Mouse (Mus musculus) intestine, embryonic 15.5 days (tissue): ENCODE data around the gene Serpinb1c. TPM values are rescaled to one million over a fixed set of nuclear protein-coding genes. Genes with fewer than 3 reads are reported as not detected.
"Not testable (repeated sequence)": the region's sequence is repeated elsewhere in the genome, so short reads cannot be mapped to it uniquely, and the experiment has no call there.

Source experiments
- ATAC-seq: fragments of 200-750 bp; cut with Nextera tagmentation; 2 replicates; pipeline ENCODE4 v1.8.0; 2017; ENCODE audit warnings: moderate TSS enrichment, moderate library complexity
- H3K27ac ChIP-seq: fragments of 300-500 bp; sonication (generic); 2 replicates; pipeline ENCODE4 v1.5.1; 2015; ENCODE audit warnings: mild to moderate bottlenecking, inconsistent platforms
- H3K27me3 ChIP-seq: fragments of 300-500 bp; sonication (generic); replicated peaks from 2 replicates; pipeline ENCODE4 v1.6.1; 2015; ENCODE audit warnings: inconsistent platforms
- H3K36me3 ChIP-seq: fragments of 300-500 bp; sonication (generic); 2 replicates; pipeline ENCODE4 v1.6.1; 2015; ENCODE audit warnings: inconsistent platforms
- H3K4me1 ChIP-seq: fragments of 300-500 bp; sonication (generic); replicated peaks from 2 replicates; pipeline ENCODE4 v1.6.1; 2015; ENCODE audit warnings: inconsistent platforms
- H3K4me2 ChIP-seq: fragments of 300-500 bp; sonication (generic); replicated peaks from 2 replicates; pipeline ENCODE4 v1.6.1; 2015; ENCODE audit warnings: mild to moderate bottlenecking, inconsistent platforms
- H3K4me3 ChIP-seq: fragments of 300-500 bp; sonication (generic); replicated peaks from 2 replicates; pipeline ENCODE4 v1.5.1; 2015; ENCODE audit warnings: inconsistent platforms
- H3K9ac ChIP-seq: fragments of 300-500 bp; sonication (generic); 2 replicates; pipeline ENCODE4 v1.6.1; 2015; ENCODE audit warnings: inconsistent platforms
- H3K9me3 ChIP-seq: fragments of 300-500 bp; sonication (generic); 2 replicates; pipeline ENCODE4 v1.6.1; 2016; ENCODE audit warnings: inconsistent platforms
- WGBS: fragments of 180-500 bp; shearing (Covaris S2); methylation state at CpG from one replicate; pipeline ENCODE4 v1.1.7; 2015; 5-methylcytosine and 5-hydroxymethylcytosine counted together
- polyA plus RNA-seq: library from polyadenylated mRNA; unstranded; fragments of >200 nt; fragmentation: Nextera tagmentation; extraction: Ambion mirVana; gene quantifications from 2 replicates; pipeline ENCODE4 v1.2.1, GENCODE M21; 2015

Serpinb1c gene
- polyA plus RNA-seq, result not detected in 2 replicates

- Histone ChIP-seq H3K4me1 (0 out of 2 replicates have a peak, but pooled peaks cover 2% of the 10 kb centered on the region), H3K4me3 (no peak within 1 kb of the TSS), H3K9ac (no peak within 1 kb of the TSS), H3K27me3 (no peaks in the 10 kb centered on the region), H3K36me3 (no peaks in the 10 kb centered on the region), H3K4me2 (no peak within 1 kb of the TSS), H3K9me3 (no peaks in the 10 kb centered on the region), H3K27ac (no peak within 1 kb of the TSS)
- WGBS, result 82% methylated on average over 2 of the region's 2 CpGs
- no peak for ATAC-seq
Observed at GRCm38 (mm10) chr13:32898111-32898510, at the start of gene Serpinb1c. Serpinb1c (minus strand) TSS chr13:32898211.

DNA sequence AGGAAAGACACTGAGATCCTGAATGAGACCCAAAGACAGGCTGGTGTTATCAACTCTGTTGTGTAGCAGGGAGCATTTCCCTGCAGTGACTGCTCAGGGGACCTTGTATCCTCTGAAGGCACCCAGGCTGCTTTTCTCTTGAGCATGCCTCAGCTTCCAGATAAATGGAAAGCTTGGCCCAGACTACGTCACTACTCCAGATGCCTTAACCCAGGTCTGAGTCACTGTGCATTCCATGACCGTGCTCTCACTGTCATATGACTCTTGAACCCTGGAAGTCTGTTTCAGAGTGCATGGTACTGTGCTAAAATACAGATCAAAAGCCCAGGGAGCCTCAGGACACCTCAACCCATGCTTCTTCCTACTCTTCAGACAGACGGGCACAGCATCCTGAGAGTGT, 41.2 kb upstream of the Serpinb1c start:
- not testable (repeated sequence) for H3K27me3 ChIP-seq, H3K4me3 ChIP-seq, H3K4me1 ChIP-seq, H3K36me3 ChIP-seq, H3K9ac ChIP-seq, H3K27ac ChIP-seq, H3K9me3 ChIP-seq, H3K4me2 ChIP-seq
- WGBS, result 68% methylated on average over 3 of the region's 3 CpGs
- ATAC-seq, result peak; percentile 28; the same call in 1 of the 2 replicates

GRCm38 (mm10) chr13:32938275-32938674, 40.3 kb upstream of the Serpinb1c start:
- H3K27me3 ChIP-seq, H3K4me2 ChIP-seq, H3K4me3 ChIP-seq, H3K36me3 ChIP-seq, H3K9ac ChIP-seq, H3K4me1 ChIP-seq, H3K9me3 ChIP-seq, H3K27ac ChIP-seq: not testable (repeated sequence)
- peak; percentile 90 for ATAC-seq
- WGBS, result 64% methylated on average over 4 of the region's 4 CpGs

DNA sequence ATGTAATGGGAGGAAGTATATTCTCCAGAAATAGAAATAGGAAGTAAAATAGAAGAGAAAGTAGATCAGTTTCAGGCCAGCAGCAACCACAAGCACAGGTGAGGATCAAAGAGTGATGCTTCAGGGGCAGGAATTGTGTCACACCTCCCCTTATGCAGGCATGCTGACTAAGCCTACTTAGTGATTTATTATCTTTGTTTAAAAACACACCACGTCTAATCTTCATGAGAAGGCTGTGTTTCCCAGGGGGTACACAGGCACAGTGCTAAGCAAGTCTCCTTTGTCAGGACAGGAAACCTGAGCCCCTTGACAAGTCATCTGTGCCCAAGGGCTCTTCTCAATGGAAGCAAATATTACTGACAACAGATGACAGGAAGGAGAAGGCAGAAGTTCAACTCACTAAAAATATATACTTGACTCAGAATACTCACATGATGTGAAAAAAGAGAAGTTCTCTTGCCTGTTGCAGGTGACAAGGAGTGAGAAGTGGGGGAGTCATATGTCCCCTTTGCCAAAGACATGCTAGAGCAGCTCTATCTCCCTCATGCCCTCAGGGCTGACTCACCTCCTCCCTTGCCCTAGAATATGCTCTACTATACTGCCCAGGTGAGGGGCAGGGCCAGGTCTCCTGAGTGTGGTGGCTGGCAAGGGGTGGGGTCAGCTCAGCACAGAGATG, 36.8 kb upstream of the Serpinb1c start:
- no peak overlapping the region for H3K9ac ChIP-seq
- H3K9me3 ChIP-seq, result no peaks in the 10 kb centered on the region
- H3K27me3 ChIP-seq, result no peaks in the 10 kb centered on the region
- H3K4me2 ChIP-seq, result no peak overlapping the region
- H3K36me3 ChIP-seq, result no peaks in the 10 kb centered on the region
- no peak for ATAC-seq
- WGBS, result 10% methylated on average over 1 of the region's 1 CpGs
- H3K27ac ChIP-seq, result no peak overlapping the region
- H3K4me1 ChIP-seq, result no peaks in the 10 kb centered on the region
- no peak overlapping the region for H3K4me3 ChIP-seq

- no peaks in the 10 kb centered on the region for H3K36me3 ChIP-seq
- H3K4me2 ChIP-seq, result no peak overlapping the region
- no peaks in the 10 kb centered on the region for H3K4me1 ChIP-seq
- H3K9me3 ChIP-seq, result no peaks in the 10 kb centered on the region
- ATAC-seq, result no peak
- no peak overlapping the region for H3K4me3 ChIP-seq
- 62% methylated on average over 2 of the region's 2 CpGs for WGBS
- no peaks in the 10 kb centered on the region for H3K27me3 ChIP-seq
- no peak overlapping the region for H3K27ac ChIP-seq
- H3K9ac ChIP-seq, result no peak overlapping the region
Observed at GRCm38 (mm10) chr13:32929107-32929750, 31.2 kb upstream of the Serpinb1c start.

DNA sequence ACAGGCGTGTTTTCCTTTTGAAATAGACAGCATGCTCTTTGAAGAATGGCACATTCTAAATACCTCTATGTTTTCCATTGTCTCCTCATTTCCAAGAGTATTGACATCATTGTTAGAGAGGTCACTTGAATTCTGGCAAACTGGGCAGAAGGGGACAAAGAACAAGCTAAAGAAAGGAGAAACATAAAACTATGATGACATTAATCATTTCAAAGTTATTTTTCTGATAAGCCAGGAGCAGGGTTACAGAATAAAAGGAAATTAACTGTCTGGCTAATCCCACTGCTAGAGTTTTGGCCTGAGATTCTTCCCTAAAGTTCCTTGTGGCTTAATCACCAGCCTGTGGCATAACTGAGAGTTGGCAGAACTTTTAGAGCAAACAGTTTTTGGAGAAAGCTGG, 29.2 kb upstream of the Serpinb1c start:
- Histone ChIP-seq H3K4me1 (no peaks in the 10 kb centered on the region), H3K4me3 (no peak overlapping the region), H3K27me3 (no peaks in the 10 kb centered on the region), H3K36me3 (no peaks in the 10 kb centered on the region), H3K9ac (no peak overlapping the region), H3K27ac (no peak overlapping the region), H3K4me2 (no peak overlapping the region), H3K9me3 (no peaks in the 10 kb centered on the region)
- 83% methylated on average over 1 of the region's 1 CpGs for WGBS
- ATAC-seq, result no peak

DNA sequence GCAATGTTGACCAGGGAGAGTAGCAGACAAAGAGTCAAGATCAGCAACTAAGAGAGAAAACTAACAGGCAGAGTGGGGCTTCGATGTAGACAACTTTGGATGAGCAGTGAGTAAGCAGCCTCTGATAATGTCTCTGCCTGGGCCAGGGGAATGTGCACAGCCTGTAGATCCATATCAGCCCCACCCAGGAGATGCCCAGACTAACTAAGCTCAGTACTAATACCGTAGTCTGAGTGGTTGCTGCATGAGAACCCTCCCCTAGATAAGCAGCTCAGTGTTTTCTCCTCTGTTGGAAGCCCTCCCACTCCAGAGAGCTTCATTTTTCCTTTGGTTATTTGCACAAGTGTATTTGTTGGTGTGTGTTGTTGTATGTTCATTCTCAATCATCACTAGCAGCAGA, 28.6 kb upstream of the Serpinb1c start:
- ATAC-seq, result no peak
- Histone ChIP-seq H3K4me1 (no peaks in the 10 kb centered on the region), H3K36me3 (no peaks in the 10 kb centered on the region), H3K9me3 (no peaks in the 10 kb centered on the region), H3K4me3 (no peak overlapping the region), H3K9ac (no peak overlapping the region), H3K27me3 (no peaks in the 10 kb centered on the region), H3K4me2 (no peak overlapping the region), H3K27ac (no peak overlapping the region)
- WGBS, result 59% methylated on average over 2 of the region's 2 CpGs

- no peak overlapping the region for H3K4me3 ChIP-seq
- no peak overlapping the region for H3K4me2 ChIP-seq
- ATAC-seq, result peak; percentile 90
- H3K9ac ChIP-seq, result no peak overlapping the region
- no peaks in the 10 kb centered on the region for H3K4me1 ChIP-seq
- H3K27ac ChIP-seq, result 0 out of 2 replicates have a peak overlapping the region, but pooled peaks have one; percentile 22
- WGBS, result 28% methylated on average over 7 of the region's 7 CpGs
- H3K27me3 ChIP-seq, result no peaks in the 10 kb centered on the region
- no peaks in the 10 kb centered on the region for H3K36me3 ChIP-seq
- no peaks in the 10 kb centered on the region for H3K9me3 ChIP-seq
Observed at GRCm38 (mm10) chr13:32924578-32925360, 26.8 kb upstream of the Serpinb1c start.

- no peak for ATAC-seq
- Histone ChIP-seq H3K27ac (no peak overlapping the region), H3K4me3 (no peak overlapping the region)
Observed at GRCm38 (mm10) chr13:32922622-32923021, 24.6 kb upstream of the Serpinb1c start.

GRCm38 (mm10) chr13:32912770-32913380, 14.9 kb upstream of the Serpinb1c start:
- H3K4me3 ChIP-seq, result no peak overlapping the region
- H3K9ac ChIP-seq, result no peak overlapping the region
- H3K27me3 ChIP-seq, result no peaks in the 10 kb centered on the region
- ATAC-seq, result peak; percentile 77
- 0 out of 2 replicates have a peak, but pooled peaks cover 4% of the 10 kb centered on the region for H3K4me1 ChIP-seq
- no peaks in the 10 kb centered on the region for H3K9me3 ChIP-seq
- H3K36me3 ChIP-seq, result no peaks in the 10 kb centered on the region
- H3K27ac ChIP-seq, result no peak overlapping the region
- H3K4me2 ChIP-seq, result no peak overlapping the region

More at GRCm38 (mm10) chr13:32922622-32923021, 24.6 kb upstream of the Serpinb1c start:
- H3K36me3 ChIP-seq, result no peaks in the 10 kb centered on the region
- H3K9ac ChIP-seq, result no peak overlapping the region
- no peak overlapping the region for H3K4me2 ChIP-seq
- no peaks in the 10 kb centered on the region for H3K9me3 ChIP-seq
- no peaks in the 10 kb centered on the region for H3K4me1 ChIP-seq
- no peaks in the 10 kb centered on the region for H3K27me3 ChIP-seq

GRCm38 (mm10) chr13:32908182-32908581, 10.2 kb upstream of the Serpinb1c start:
- 0 out of 2 replicates have a peak, but pooled peaks cover 4% of the 10 kb centered on the region for H3K4me1 ChIP-seq
- H3K9ac ChIP-seq, result no peak overlapping the region
- no peaks in the 10 kb centered on the region for H3K27me3 ChIP-seq
- H3K4me3 ChIP-seq, result no peak overlapping the region
- H3K36me3 ChIP-seq, result no peaks in the 10 kb centered on the region
- no peak for ATAC-seq
- WGBS, result 77% methylated on average over 3 of the region's 3 CpGs
- no peak overlapping the region for H3K4me2 ChIP-seq
- no peaks in the 10 kb centered on the region for H3K9me3 ChIP-seq
- H3K27ac ChIP-seq, result no peak overlapping the region

- Histone ChIP-seq H3K27me3 (no peaks in the 10 kb centered on the region), H3K4me1 (0 out of 2 replicates have a peak, but pooled peaks cover 2% of the 10 kb centered on the region), H3K36me3 (no peaks in the 10 kb centered on the region), H3K9ac (no peak overlapping the region), H3K4me3 (no peak overlapping the region), H3K9me3 (no peaks in the 10 kb centered on the region), H3K4me2 (no peak overlapping the region), H3K27ac (no peak overlapping the region)
- WGBS, result 29% methylated on average over 8 of the region's 8 CpGs
- ATAC-seq, result peak; percentile 93
Observed at GRCm38 (mm10) chr13:32903211-32903873, 5.3 kb upstream of the Serpinb1c start.
